Mouse (Mus musculus) thymus, adult 2 months (tissue): ENCODE data around the gene Pip5kl1. TPM values are rescaled to one million over a fixed set of nuclear protein-coding genes. Genes with fewer than 3 reads are reported as not detected.

Source experiments
- DNase-seq: peaks from one replicate; pipeline ENCODE4 v3.0.0; 2021
- H3K27ac ChIP-seq: fragments of 200-500 bp; 2 replicates; pipeline ENCODE4 v1.5.1; 2012; ENCODE audit warnings: low read length, control low read depth; ENCODE audit not compliant: control insufficient read depth, insufficient read depth
- H3K27me3 ChIP-seq: fragments of 200-500 bp; 2 replicates; pipeline ENCODE4 v1.6.1; 2012; ENCODE audit warnings: mild to moderate bottlenecking, low read length, moderate library complexity, mixed read lengths; ENCODE audit not compliant: control insufficient read depth, insufficient read depth
- H3K36me3 ChIP-seq: fragments of 200-500 bp; 2 replicates; pipeline ENCODE4 v1.6.1; 2012; ENCODE audit warnings: mild to moderate bottlenecking, low read length, moderate library complexity; ENCODE audit not compliant: control insufficient read depth, insufficient read depth
- H3K4me1 ChIP-seq: fragments of 200-500 bp; replicated peaks from 2 replicates; pipeline ENCODE4 v1.6.1; 2012; ENCODE audit warnings: low read length; ENCODE audit not compliant: control insufficient read depth, insufficient read depth
- H3K4me3 ChIP-seq: fragments of 200-500 bp; 2 replicates; pipeline ENCODE4 v1.5.1; 2012; ENCODE audit warnings: mild to moderate bottlenecking, low read length, control low read depth, moderate library complexity; ENCODE audit not compliant: control insufficient read depth, insufficient read depth
- CTCF ChIP-seq: fragments of 200-500 bp; IDR thresholded peaks from 2 replicates; pipeline ENCODE4 v1.5.1; 2012; ENCODE audit warnings: mild to moderate bottlenecking, control low read depth, low read length, moderate library complexity, borderline replicate concordance; ENCODE audit not compliant: control insufficient read depth, poor library complexity, insufficient read depth; ENCODE audit errors: extremely low read depth
- POLR2A ChIP-seq: fragments of 200-500 bp; IDR thresholded peaks from 2 replicates; pipeline ENCODE4 v1.6.1; 2012; ENCODE audit warnings: mild to moderate bottlenecking, low read length, control low read depth, moderate library complexity; ENCODE audit not compliant: control insufficient read depth, poor library complexity, insufficient read depth; ENCODE audit errors: extremely low read depth
- WGBS: fragments of 180-500 bp; shearing (Covaris S2); methylation state at CpG from one replicate; pipeline ENCODE4 v1.1.7; 2018; 5-methylcytosine and 5-hydroxymethylcytosine counted together
- polyA plus RNA-seq: library from polyadenylated mRNA; depleted of rRNA; stranded (reverse); fragments of >200 nt; gene quantifications from 2 replicates; pipeline ENCODE4 v1.2.3, GENCODE M21; 2012

The Pip5kl1 gene
- polyA plus RNA-seq, 1 experiment, result 0.92 TPM

- no peak for DNase-seq
- Histone ChIP-seq H3K27ac (no peak overlapping the region), H3K4me1 (peaks cover 23% of the 10 kb centered on the region), H3K27me3 (peaks cover 13% of the 10 kb centered on the region), H3K4me3 (no peak overlapping the region), H3K36me3 (no peaks in the 10 kb centered on the region)
- WGBS, result 73% methylated on average over 18 of the region's 18 CpGs
- no peak for TF ChIP-seq CTCF
- no peak for TF ChIP-seq POLR2A
These were observed 34.3 kb downstream of the Pip5kl1 start for GRCm38 (mm10) chr2:32608778-32609435.

GRCm38 (mm10) chr2:32610610-32611229 is 36.1 kb downstream of the Pip5kl1 start:
- WGBS, result 23% methylated on average over 23 of the region's 23 CpGs
- peaks cover 13% of the 10 kb centered on the region for H3K27me3 ChIP-seq
- H3K27ac ChIP-seq, result no peak overlapping the region
- no peak overlapping the region for H3K4me3 ChIP-seq
- DNase-seq, result peak; percentile 41
- TF ChIP-seq POLR2A (no peak), CTCF (no peak)
- no peaks in the 10 kb centered on the region for H3K36me3 ChIP-seq
- peaks cover 23% of the 10 kb centered on the region for H3K4me1 ChIP-seq

- Histone ChIP-seq H3K36me3 (no peaks in the 10 kb centered on the region), H3K4me3 (no peak overlapping the region), H3K27me3 (peaks cover 10% of the 10 kb centered on the region), H3K27ac (no peak overlapping the region), H3K4me1 (peaks cover 16% of the 10 kb centered on the region)
- DNase-seq, result no peak
- WGBS, result 96% methylated on average over 26 of the region's 26 CpGs
- TF ChIP-seq POLR2A, result no peak
- no peak for TF ChIP-seq CTCF
These were observed 37.7 kb downstream of the Pip5kl1 start for GRCm38 (mm10) chr2:32612274-32612673.

- no peaks in the 10 kb centered on the region for H3K36me3 ChIP-seq
- TF ChIP-seq POLR2A (no peak), CTCF (no peak)
- no peak overlapping the region for H3K27ac ChIP-seq
- no peak for DNase-seq
- H3K4me3 ChIP-seq, result no peak overlapping the region
- no peaks in the 10 kb centered on the region for H3K4me1 ChIP-seq
- 100% methylated on average over 1 of the region's 1 CpGs for WGBS
- no peaks in the 10 kb centered on the region for H3K27me3 ChIP-seq
These were observed 42.5 kb downstream of the Pip5kl1 start for GRCm38 (mm10) chr2:32617109-32617508.

GRCm38 (mm10) chr2:32617601-32618000 is 43.0 kb downstream of the Pip5kl1 start:
- Histone ChIP-seq H3K36me3 (no peaks in the 10 kb centered on the region), H3K27ac (no peak overlapping the region), H3K27me3 (no peaks in the 10 kb centered on the region), H3K4me1 (no peaks in the 10 kb centered on the region), H3K4me3 (no peak overlapping the region)
- 98% methylated on average over 4 of the region's 4 CpGs for WGBS
- TF ChIP-seq POLR2A (no peak), CTCF (0 out of 2 replicates have a peak, but pooled peaks have one; percentile 23)
- DNase-seq, result no peak

GRCm38 (mm10) chr2:32618051-32618450 is 43.5 kb downstream of the Pip5kl1 start:
- 98% methylated on average over 9 of the region's 9 CpGs for WGBS

More at GRCm38 (mm10) chr2:32618051-32618450, 43.5 kb downstream of the Pip5kl1 start:
- Histone ChIP-seq H3K27me3 (no peaks in the 10 kb centered on the region), H3K4me3 (no peak overlapping the region), H3K27ac (no peak overlapping the region), H3K4me1 (no peaks in the 10 kb centered on the region), H3K36me3 (no peaks in the 10 kb centered on the region)
- TF ChIP-seq POLR2A (no peak), CTCF (no peak)
- no peak for DNase-seq
